Mouse (Mus musculus): ENCODE data around the gene Exoc6b. TPM values are rescaled to one million over a fixed set of nuclear protein-coding genes. Genes with fewer than 3 reads are reported as not detected.

Exoc6b gene
- polyA plus RNA-seq, 1 experiment = 235 TPM

DNA sequence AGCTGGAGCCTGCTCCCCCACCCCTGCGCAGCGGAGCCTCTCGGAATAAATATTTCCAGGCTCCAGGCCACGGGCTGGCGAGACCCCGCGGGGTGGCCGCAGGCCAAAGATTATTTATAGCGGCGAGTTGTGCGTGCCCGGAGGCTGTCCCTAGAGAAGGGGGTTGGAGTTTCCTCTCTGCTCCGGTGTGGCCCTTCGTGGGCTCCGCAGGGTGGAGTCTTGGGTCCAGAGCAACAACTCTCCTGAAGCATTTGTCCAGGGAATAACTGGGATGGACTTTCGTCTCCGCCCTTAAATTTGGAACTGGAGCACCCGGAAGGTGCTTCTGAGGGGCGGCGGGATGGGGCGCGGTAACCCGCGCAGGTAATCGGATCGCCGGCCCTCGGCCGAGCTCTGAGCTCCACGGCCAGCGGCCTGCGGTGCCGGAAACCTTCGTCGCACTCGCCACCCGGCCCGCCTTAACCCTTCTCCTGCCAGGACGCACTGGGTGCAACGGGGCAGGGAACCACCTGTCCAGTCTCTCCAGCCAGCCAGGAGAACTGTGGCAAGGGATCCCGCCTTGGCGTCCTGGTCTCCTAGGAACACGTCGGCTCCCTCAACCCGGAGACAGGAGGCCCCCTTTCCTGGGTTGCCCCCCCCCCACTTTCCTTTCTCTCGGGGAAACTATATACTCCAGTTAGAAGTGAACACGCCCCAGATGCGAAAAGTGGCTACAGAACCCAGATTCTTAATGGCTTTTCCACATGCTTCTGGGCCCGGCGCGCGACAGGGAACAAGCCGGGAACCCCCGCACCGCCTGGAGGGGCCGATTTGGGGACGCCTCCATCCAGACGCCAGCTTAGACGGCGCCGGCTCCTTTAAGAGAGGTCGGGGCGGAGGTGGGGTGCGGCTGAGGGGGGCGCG lies 484.3 kb downstream of the Exoc6b start:
- Histone ChIP-seq H3K27ac (ENCODE audit: insufficient read depth, low read depth, low read length) (no peak overlapping the region), H3K4me3 (ENCODE audit: insufficient read depth, low read depth, low read length) (peak overlapping the region; percentile 23), H3K4me1 (ENCODE audit: control insufficient read depth, insufficient read depth, low read length) (peaks cover 57% of the 10 kb centered on the region)
- TF ChIP-seq CTCF (IDR thresholded peaks at IDR 0.05; ENCODE audit: insufficient read depth, low read depth, low read length) (no peak), POLR2A (IDR thresholded peaks at IDR 0.05; ENCODE audit: insufficient read depth, low read depth, low read length) (no peak)
- WGBS = 2% methylated on average over 66 of the region's 66 CpGs

GRCm38 (mm10) chr6:84583841-84584782 lies 485.2 kb downstream of the Exoc6b start:
- no peak overlapping the region for H3K27ac ChIP-seq (ENCODE audit: insufficient read depth, low read depth, low read length)
- peak overlapping the region; percentile 12 for H3K4me3 ChIP-seq (ENCODE audit: insufficient read depth, low read depth, low read length)
- 8% methylated on average over 48 of the region's 48 CpGs for WGBS
- TF ChIP-seq CTCF (IDR thresholded peaks at IDR 0.05; ENCODE audit: insufficient read depth, low read depth, low read length) (no peak), POLR2A (IDR thresholded peaks at IDR 0.05; ENCODE audit: insufficient read depth, low read depth, low read length) (no peak)
- peaks cover 52% of the 10 kb centered on the region for H3K4me1 ChIP-seq (ENCODE audit: control insufficient read depth, insufficient read depth, low read length)

DNA sequence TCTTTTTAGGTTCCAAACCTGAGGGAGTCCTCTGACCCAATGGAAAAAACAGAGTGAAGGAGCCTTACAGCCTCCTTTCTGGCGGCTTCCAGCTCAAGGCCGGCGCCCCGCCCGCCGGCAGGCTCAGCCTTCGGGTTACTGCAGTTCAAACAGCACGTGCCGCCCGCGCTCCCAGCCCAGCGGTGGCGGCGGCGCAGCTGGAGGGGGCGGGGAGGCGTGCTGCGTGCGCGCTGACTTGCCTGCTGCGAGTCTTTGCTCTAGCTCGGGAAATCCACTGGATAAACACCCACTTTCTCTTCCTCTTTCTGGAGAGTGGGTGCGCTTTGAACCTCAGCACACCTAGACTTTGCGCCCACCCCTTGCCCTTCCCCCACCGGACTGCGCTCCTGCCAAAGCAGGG lies 485.9 kb downstream of the Exoc6b start:
- no peak for TF ChIP-seq POLR2A (IDR thresholded peaks at IDR 0.05; ENCODE audit: insufficient read depth, low read depth, low read length)
- WGBS = under 1% methylated on average over 26 of the region's 26 CpGs
- Histone ChIP-seq H3K4me3 (ENCODE audit: insufficient read depth, low read depth, low read length) (peak overlapping the region; percentile 12), H3K27ac (ENCODE audit: insufficient read depth, low read depth, low read length) (no peak overlapping the region), H3K4me1 (ENCODE audit: control insufficient read depth, insufficient read depth, low read length) (peaks cover 47% of the 10 kb centered on the region)

DNA sequence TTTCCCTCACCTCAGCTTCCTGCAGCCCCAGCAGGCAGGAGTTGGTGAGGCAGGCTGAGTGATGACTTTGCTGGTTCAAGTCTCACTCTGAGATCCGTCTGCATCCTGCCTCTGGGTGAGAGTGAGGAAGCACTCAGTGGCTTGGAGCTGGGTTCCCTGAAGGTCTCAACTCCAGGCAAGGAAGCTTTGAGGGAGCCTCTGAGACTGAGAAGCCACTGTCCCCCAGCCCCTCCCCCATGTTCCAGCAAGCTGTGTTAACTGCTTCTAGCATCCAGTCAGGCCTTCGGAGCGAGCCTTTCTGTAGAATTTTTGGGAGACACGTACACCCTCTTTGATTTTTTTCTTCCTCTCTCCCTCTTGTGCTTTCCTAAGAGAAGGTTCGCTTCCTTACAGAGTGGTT lies 486.5 kb downstream of the Exoc6b start:
- Histone ChIP-seq H3K27ac (ENCODE audit: insufficient read depth, low read depth, low read length) (no peak overlapping the region), H3K4me3 (ENCODE audit: insufficient read depth, low read depth, low read length) (no peak overlapping the region), H3K4me1 (ENCODE audit: control insufficient read depth, insufficient read depth, low read length) (peaks cover 43% of the 10 kb centered on the region)
- 72% methylated on average over 5 of the region's 5 CpGs for WGBS
- TF ChIP-seq POLR2A (IDR thresholded peaks at IDR 0.05; ENCODE audit: insufficient read depth, low read depth, low read length) (no peak), CTCF (IDR thresholded peaks at IDR 0.05; ENCODE audit: insufficient read depth, low read depth, low read length) (no peak)

- WGBS = 82% methylated on average over 9 of the region's 9 CpGs
- Histone ChIP-seq H3K27ac (ENCODE audit: insufficient read depth, low read depth, low read length) (no peak overlapping the region), H3K4me1 (ENCODE audit: control insufficient read depth, insufficient read depth, low read length) (peaks cover 36% of the 10 kb centered on the region), H3K4me3 (ENCODE audit: insufficient read depth, low read depth, low read length) (no peak overlapping the region)
- TF ChIP-seq CTCF (IDR thresholded peaks at IDR 0.05; ENCODE audit: insufficient read depth, low read depth, low read length) (no peak), POLR2A (IDR thresholded peaks at IDR 0.05; ENCODE audit: insufficient read depth, low read depth, low read length) (no peak)
Measured at GRCm38 (mm10) chr6:84581833-84582445, 487.4 kb downstream of the Exoc6b start.

GRCm38 (mm10) chr6:84580979-84581832 lies 488.1 kb downstream of the Exoc6b start:
- Histone ChIP-seq H3K27ac (ENCODE audit: insufficient read depth, low read depth, low read length) (no peak overlapping the region), H3K4me3 (ENCODE audit: insufficient read depth, low read depth, low read length) (no peak overlapping the region), H3K4me1 (ENCODE audit: control insufficient read depth, insufficient read depth, low read length) (peaks cover 34% of the 10 kb centered on the region)
- no peak for TF ChIP-seq CTCF (IDR thresholded peaks at IDR 0.05; ENCODE audit: insufficient read depth, low read depth, low read length)
- no peak for TF ChIP-seq POLR2A (IDR thresholded peaks at IDR 0.05; ENCODE audit: insufficient read depth, low read depth, low read length)
- WGBS = 78% methylated on average over 6 of the region's 6 CpGs

DNA sequence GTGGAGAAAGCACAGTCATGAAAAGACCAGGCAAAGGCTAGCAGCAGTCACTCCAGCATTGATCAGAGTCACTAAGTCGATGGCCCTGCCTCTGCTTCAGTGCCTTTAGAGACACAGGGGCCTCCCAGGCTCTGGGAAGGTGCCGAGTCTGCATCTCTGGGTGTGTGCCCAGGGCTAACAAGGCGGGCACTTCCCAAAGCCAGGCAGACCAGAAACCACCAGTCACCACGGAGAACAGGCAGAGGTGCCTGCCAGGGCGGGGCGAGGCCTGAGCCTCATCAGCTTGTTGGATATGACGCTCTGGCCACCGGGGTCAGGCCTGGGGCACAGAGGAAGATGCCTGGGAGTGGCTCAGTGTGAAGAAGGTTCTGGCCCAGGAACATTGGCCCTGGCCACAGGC lies 489.8 kb downstream of the Exoc6b start:
- TF ChIP-seq POLR2A (IDR thresholded peaks at IDR 0.05; ENCODE audit: insufficient read depth, low read depth, low read length) (no peak), CTCF (IDR thresholded peaks at IDR 0.05; ENCODE audit: insufficient read depth, low read depth, low read length) (no peak)
- Histone ChIP-seq H3K4me3 (ENCODE audit: insufficient read depth, low read depth, low read length) (no peak overlapping the region), H3K27ac (ENCODE audit: insufficient read depth, low read depth, low read length) (no peak overlapping the region), H3K4me1 (ENCODE audit: control insufficient read depth, insufficient read depth, low read length) (peaks cover 18% of the 10 kb centered on the region)
- WGBS = 85% methylated on average over 8 of the region's 8 CpGs

GRCm38 (mm10) chr6:84578928-84579327 lies 490.4 kb downstream of the Exoc6b start:
- H3K4me1 ChIP-seq (ENCODE audit: control insufficient read depth, insufficient read depth, low read length) = peaks cover 12% of the 10 kb centered on the region
- no peak overlapping the region for H3K4me3 ChIP-seq (ENCODE audit: insufficient read depth, low read depth, low read length)
- WGBS = 39% methylated on average over 5 of the region's 5 CpGs
- no peak overlapping the region for H3K27ac ChIP-seq (ENCODE audit: insufficient read depth, low read depth, low read length)
- no peak for TF ChIP-seq POLR2A (IDR thresholded peaks at IDR 0.05; ENCODE audit: insufficient read depth, low read depth, low read length)
- no peak for TF ChIP-seq CTCF (IDR thresholded peaks at IDR 0.05; ENCODE audit: insufficient read depth, low read depth, low read length)

Measured in olfactory bulb, adult 2 months (tissue).